Mouse (Mus musculus): ENCODE data around the gene Elf3. TPM values are rescaled to one million over a fixed set of nuclear protein-coding genes. Genes with fewer than 3 reads are reported as not detected.
A peak's percentile ranks its signal among the peaks of the same experiment; 100 is the strongest.

Gene Elf3
- polyA plus RNA-seq, 1 experiment = 4.6 TPM

DNA sequence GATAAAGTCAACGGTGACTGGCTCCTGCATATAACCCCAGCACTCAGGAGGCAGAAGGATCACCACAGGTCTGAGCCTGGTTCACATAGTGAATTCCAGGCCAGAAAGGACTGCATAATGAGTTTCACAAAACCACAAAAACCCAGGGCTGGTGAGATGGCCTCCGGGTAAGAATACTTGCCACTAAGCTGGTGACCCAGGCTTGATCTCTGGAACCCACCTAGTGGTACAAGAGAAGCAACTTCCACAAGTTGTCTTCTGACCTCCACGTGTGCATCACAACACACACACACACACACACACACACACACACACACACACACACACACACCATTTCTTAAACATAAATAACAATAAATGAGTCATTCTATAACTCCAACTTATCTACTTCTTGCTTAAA is 4.0 kb upstream of the Elf3 start:
- Histone ChIP-seq H3K27ac (ENCODE audit: control insufficient read depth, insufficient read depth, low read length) (no peak overlapping the region), H3K4me3 (ENCODE audit: control insufficient read depth, insufficient read depth, low read length) (no peak overlapping the region), H3K27me3 (ENCODE audit: control insufficient read depth, insufficient read depth, low read length) (no peaks in the 10 kb centered on the region), H3K36me3 (ENCODE audit: control insufficient read depth, insufficient read depth, low read length) (peaks cover 11% of the 10 kb centered on the region), H3K4me1 (replicated peaks; ENCODE audit: control insufficient read depth, insufficient read depth, low read length) (peaks cover 3% of the 10 kb centered on the region; the same call in 1 of the 2 replicates)
- 64% methylated on average over 3 of the region's 3 CpGs for WGBS
- no peak for DNase-seq
- TF ChIP-seq POLR2A (IDR thresholded peaks at IDR 0.05; ENCODE audit: control insufficient read depth, extremely low read depth, insufficient read depth, low read length, poor library complexity) (no peak), CTCF (IDR thresholded peaks at IDR 0.05; ENCODE audit: borderline replicate concordance, control insufficient read depth, extremely low read depth, insufficient read depth, low read length, poor library complexity) (no peak)

DNA sequence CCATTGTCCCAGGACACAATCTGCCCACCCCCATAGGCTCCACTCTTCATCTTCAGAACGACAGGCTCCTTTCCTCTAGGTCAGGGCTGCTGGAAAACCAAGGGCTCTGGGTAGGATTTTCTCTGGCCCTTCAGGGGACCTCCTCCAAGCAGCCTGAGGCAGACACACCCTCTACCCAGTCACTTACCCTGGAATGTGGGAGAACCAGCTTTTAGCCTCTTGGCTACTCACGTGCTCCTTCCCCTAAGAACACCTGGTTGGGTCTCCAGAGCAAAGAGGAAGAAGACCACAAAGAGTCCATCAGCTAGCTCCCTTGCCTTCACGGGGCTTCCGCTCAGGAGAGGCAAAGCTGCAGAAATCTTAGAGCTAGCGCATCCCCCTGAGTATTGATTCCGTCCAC is 2.6 kb upstream of the Elf3 start:
- Histone ChIP-seq H3K4me1 (replicated peaks; ENCODE audit: control insufficient read depth, insufficient read depth, low read length) (peaks cover 3% of the 10 kb centered on the region; the same call in 1 of the 2 replicates), H3K36me3 (ENCODE audit: control insufficient read depth, insufficient read depth, low read length) (peaks cover 11% of the 10 kb centered on the region), H3K27ac (ENCODE audit: control insufficient read depth, insufficient read depth, low read length) (no peak overlapping the region), H3K4me3 (ENCODE audit: control insufficient read depth, insufficient read depth, low read length) (no peak overlapping the region), H3K27me3 (ENCODE audit: control insufficient read depth, insufficient read depth, low read length) (no peaks in the 10 kb centered on the region)
- WGBS = 91% methylated on average over 6 of the region's 6 CpGs
- TF ChIP-seq POLR2A (IDR thresholded peaks at IDR 0.05; ENCODE audit: control insufficient read depth, extremely low read depth, insufficient read depth, low read length, poor library complexity) (no peak), CTCF (IDR thresholded peaks at IDR 0.05; ENCODE audit: borderline replicate concordance, control insufficient read depth, extremely low read depth, insufficient read depth, low read length, poor library complexity) (no peak)
- no peak for DNase-seq

DNA sequence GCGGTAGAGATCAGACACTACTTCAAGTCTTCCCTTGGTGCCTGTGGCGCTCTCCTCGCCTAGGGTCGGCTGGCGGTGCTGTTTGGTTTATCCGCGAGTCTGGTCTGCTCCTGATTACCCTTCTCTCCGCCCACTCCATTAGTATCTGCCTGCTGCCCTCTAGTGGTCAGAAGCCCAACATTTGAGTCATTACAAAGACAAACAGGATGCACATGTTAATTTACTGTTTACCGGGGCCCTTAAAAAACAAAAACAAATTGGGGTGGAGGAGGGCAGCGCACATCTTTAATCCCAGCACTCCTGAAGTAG is 714 bp upstream of the Elf3 start:
- Histone ChIP-seq H3K27me3 (ENCODE audit: control insufficient read depth, insufficient read depth, low read length) (no peaks in the 10 kb centered on the region), H3K4me3 (ENCODE audit: control insufficient read depth, insufficient read depth, low read length) (no peak overlapping the region), H3K36me3 (ENCODE audit: control insufficient read depth, insufficient read depth, low read length) (peaks cover 4% of the 10 kb centered on the region), H3K4me1 (replicated peaks; ENCODE audit: control insufficient read depth, insufficient read depth, low read length) (peaks cover 3% of the 10 kb centered on the region; the same call in 1 of the 2 replicates), H3K27ac (ENCODE audit: control insufficient read depth, insufficient read depth, low read length) (0 out of 2 replicates have a peak overlapping the region, but pooled peaks have one; percentile 19)
- WGBS = 4% methylated on average over 10 of the region's 10 CpGs
- TF ChIP-seq POLR2A (IDR thresholded peaks at IDR 0.05; ENCODE audit: control insufficient read depth, extremely low read depth, insufficient read depth, low read length, poor library complexity) (no peak), CTCF (IDR thresholded peaks at IDR 0.05; ENCODE audit: borderline replicate concordance, control insufficient read depth, extremely low read depth, insufficient read depth, low read length, poor library complexity) (0 out of 2 replicates have a peak, but pooled peaks have one; percentile 50)
- peak; percentile 71 for DNase-seq

DNA sequence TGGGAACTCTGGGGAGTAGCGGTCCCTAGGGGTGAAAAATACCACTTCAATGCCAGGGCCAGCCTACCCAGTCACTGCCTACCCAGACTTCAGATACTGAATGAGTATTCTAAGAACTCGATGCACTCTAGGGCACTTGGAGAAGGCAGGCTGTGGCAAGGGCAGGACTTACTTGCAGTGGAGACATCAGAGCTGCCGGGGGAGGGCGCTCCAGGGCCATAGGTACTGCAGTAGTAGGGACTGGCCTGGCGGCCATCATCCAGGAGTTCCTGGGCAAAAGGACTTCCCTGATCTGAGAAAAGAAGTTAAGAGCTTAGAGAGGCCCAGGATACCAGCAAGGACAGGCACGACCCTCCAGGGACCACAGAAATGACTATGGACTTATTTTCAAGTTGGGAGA is 2.1 kb downstream of the Elf3 start:
- no peak overlapping the region for H3K27ac ChIP-seq (ENCODE audit: control insufficient read depth, insufficient read depth, low read length)
- WGBS = 89% methylated on average over 6 of the region's 6 CpGs
- no peaks in the 10 kb centered on the region for H3K27me3 ChIP-seq (ENCODE audit: control insufficient read depth, insufficient read depth, low read length)
- H3K36me3 ChIP-seq (ENCODE audit: control insufficient read depth, insufficient read depth, low read length) = no peaks in the 10 kb centered on the region
- no peak for DNase-seq
- TF ChIP-seq POLR2A (IDR thresholded peaks at IDR 0.05; ENCODE audit: control insufficient read depth, extremely low read depth, insufficient read depth, low read length, poor library complexity) (no peak), CTCF (IDR thresholded peaks at IDR 0.05; ENCODE audit: borderline replicate concordance, control insufficient read depth, extremely low read depth, insufficient read depth, low read length, poor library complexity) (no peak)
- H3K4me3 ChIP-seq (ENCODE audit: control insufficient read depth, insufficient read depth, low read length) = no peak overlapping the region
- H3K4me1 ChIP-seq (replicated peaks; ENCODE audit: control insufficient read depth, insufficient read depth, low read length) = peaks cover 3% of the 10 kb centered on the region; the same call in 1 of the 2 replicates

DNA sequence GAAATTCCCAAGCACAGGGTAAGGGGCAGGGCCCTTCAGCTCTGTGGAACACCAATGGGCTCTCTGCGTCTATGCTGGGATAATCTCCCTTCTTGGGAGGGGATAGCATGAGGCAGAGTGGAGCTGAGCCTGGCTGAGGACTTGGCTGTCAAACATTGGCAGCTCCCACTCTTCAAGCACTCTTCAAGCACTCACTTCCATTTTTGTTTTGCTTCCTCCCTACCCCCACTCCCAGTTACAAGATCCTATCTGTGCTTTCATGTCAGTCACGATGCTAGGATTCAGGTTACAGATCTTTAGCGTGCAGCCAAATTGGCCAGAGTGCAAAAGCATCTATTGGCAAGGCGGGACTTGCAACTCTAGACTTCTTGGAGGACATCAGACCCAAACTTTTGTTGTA is 5.5 kb downstream of the Elf3 start:
- no peak overlapping the region for H3K27ac ChIP-seq (ENCODE audit: control insufficient read depth, insufficient read depth, low read length)

DNA sequence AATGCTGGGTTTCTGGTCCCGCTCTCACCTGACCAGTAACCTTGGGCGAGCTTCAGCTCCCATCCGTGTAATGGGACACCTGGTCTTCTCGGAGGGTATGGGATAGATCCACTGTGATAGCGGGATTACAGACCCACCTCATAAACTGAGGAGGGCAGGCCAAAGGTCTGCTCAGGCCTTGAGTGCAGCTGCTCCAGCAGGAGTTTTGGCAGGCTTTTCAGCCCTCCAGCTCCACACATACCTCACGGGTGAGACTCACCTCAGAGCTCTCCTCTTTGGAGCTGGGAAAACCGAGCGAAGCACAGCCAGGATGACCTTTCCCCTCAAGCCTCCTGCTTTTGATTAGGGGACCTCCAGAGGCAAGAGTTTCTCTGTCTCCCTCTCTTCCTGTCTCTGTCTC is 7.0 kb downstream of the Elf3 start:
- WGBS = 94% methylated on average over 8 of the region's 8 CpGs

More for the DNA sequence above, 5.5 kb downstream of the Elf3 start:
- Histone ChIP-seq H3K4me3 (ENCODE audit: control insufficient read depth, insufficient read depth, low read length) (no peak overlapping the region), H3K27me3 (ENCODE audit: control insufficient read depth, insufficient read depth, low read length) (no peaks in the 10 kb centered on the region; the same call in 1 of the 2 replicates), H3K36me3 (ENCODE audit: control insufficient read depth, insufficient read depth, low read length) (no peaks in the 10 kb centered on the region), H3K4me1 (replicated peaks; ENCODE audit: control insufficient read depth, insufficient read depth, low read length) (no peaks in the 10 kb centered on the region)
- no peak for DNase-seq
- WGBS = 66% methylated on average over 4 of the region's 4 CpGs
- TF ChIP-seq POLR2A (IDR thresholded peaks at IDR 0.05; ENCODE audit: control insufficient read depth, extremely low read depth, insufficient read depth, low read length, poor library complexity) = no peak

DNA sequence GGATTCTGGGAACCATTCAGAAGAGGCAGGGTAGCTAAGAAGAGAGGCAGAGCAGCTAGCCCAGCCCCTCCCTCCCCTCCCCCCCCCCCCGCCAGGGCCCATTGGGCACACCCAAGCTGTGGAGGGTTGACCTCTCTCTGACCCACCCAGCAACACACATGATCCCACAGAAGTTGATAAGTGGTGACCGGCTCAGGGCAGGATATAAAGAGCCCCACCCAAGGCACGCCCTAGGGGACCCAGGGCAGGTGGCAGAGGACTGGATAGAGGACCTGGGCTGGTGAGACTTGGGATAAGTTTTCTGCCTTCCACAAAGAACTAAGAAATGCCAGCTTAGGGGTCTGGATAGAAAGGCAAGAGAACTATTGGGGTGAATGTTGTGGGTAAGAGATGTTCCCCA is 7.7 kb downstream of the Elf3 start:
- H3K27ac ChIP-seq (ENCODE audit: control insufficient read depth, insufficient read depth, low read length) = no peak overlapping the region
- WGBS = 76% methylated on average over 3 of the region's 3 CpGs
- no peak for DNase-seq

More for the DNA sequence above, 7.0 kb downstream of the Elf3 start:
- no peak for TF ChIP-seq POLR2A (IDR thresholded peaks at IDR 0.05; ENCODE audit: control insufficient read depth, extremely low read depth, insufficient read depth, low read length, poor library complexity)
- no peak overlapping the region for H3K4me3 ChIP-seq (ENCODE audit: control insufficient read depth, insufficient read depth, low read length)
- H3K36me3 ChIP-seq (ENCODE audit: control insufficient read depth, insufficient read depth, low read length) = no peaks in the 10 kb centered on the region
- no peak for DNase-seq
- no peaks in the 10 kb centered on the region; the same call in 1 of the 2 replicates for H3K27me3 ChIP-seq (ENCODE audit: control insufficient read depth, insufficient read depth, low read length)
- H3K4me1 ChIP-seq (replicated peaks; ENCODE audit: control insufficient read depth, insufficient read depth, low read length) = no peaks in the 10 kb centered on the region
- H3K27ac ChIP-seq (ENCODE audit: control insufficient read depth, insufficient read depth, low read length) = no peak overlapping the region

More for the DNA sequence above, 7.7 kb downstream of the Elf3 start:
- TF ChIP-seq POLR2A (IDR thresholded peaks at IDR 0.05; ENCODE audit: control insufficient read depth, extremely low read depth, insufficient read depth, low read length, poor library complexity) (no peak), CTCF (IDR thresholded peaks at IDR 0.05; ENCODE audit: borderline replicate concordance, control insufficient read depth, extremely low read depth, insufficient read depth, low read length, poor library complexity) (no peak)
- Histone ChIP-seq H3K4me3 (ENCODE audit: control insufficient read depth, insufficient read depth, low read length) (no peak overlapping the region), H3K4me1 (replicated peaks; ENCODE audit: control insufficient read depth, insufficient read depth, low read length) (no peaks in the 10 kb centered on the region), H3K36me3 (ENCODE audit: control insufficient read depth, insufficient read depth, low read length) (no peaks in the 10 kb centered on the region), H3K27me3 (ENCODE audit: control insufficient read depth, insufficient read depth, low read length) (no peaks in the 10 kb centered on the region; the same call in 1 of the 2 replicates)

Data from thymus, adult 2 months (tissue).